Mouse (Mus musculus) spleen, adult 2 months (tissue): ENCODE results near the gene Pygm.

Source experiments
- CTCF ChIP-seq: fragments of 200-500 bp; IDR thresholded peaks from 2 replicates; pipeline ENCODE4 v1.5.1; 2011; ENCODE audit warnings: mild to moderate bottlenecking, inconsistent platforms; ENCODE audit not compliant: insufficient read depth, insufficient read length, insufficient replicate concordance; ENCODE audit errors: extremely low read depth
- POLR2A ChIP-seq: fragments of 200-500 bp; IDR thresholded peaks from 2 replicates; pipeline ENCODE4 v1.6.1; 2011; ENCODE audit warnings: low read depth, low read length, inconsistent platforms

GRCm38 (mm10) chr19:6376643-6377042 is 7.6 kb upstream of the Pygm start:
- TF ChIP-seq CTCF (no peak), POLR2A (no peak)
